Mouse (Mus musculus): ENCODE results near the gene 4931428F04Rik. TPM values are rescaled to one million over a fixed set of nuclear protein-coding genes. Genes with fewer than 3 reads are reported as not detected.

4931428F04Rik gene
- total RNA-seq (2021), result under 1 TPM; 0.53 to 0.74 TPM
- long read RNA-seq, experiment 1, result 0 reads
- long read RNA-seq, experiment 2, partial matches to known transcripts, result 0 of 1 reads
- long read RNA-seq, experiment 2, other reads (novel, unspliced or antisense), result 1 of 1 reads

DNA sequence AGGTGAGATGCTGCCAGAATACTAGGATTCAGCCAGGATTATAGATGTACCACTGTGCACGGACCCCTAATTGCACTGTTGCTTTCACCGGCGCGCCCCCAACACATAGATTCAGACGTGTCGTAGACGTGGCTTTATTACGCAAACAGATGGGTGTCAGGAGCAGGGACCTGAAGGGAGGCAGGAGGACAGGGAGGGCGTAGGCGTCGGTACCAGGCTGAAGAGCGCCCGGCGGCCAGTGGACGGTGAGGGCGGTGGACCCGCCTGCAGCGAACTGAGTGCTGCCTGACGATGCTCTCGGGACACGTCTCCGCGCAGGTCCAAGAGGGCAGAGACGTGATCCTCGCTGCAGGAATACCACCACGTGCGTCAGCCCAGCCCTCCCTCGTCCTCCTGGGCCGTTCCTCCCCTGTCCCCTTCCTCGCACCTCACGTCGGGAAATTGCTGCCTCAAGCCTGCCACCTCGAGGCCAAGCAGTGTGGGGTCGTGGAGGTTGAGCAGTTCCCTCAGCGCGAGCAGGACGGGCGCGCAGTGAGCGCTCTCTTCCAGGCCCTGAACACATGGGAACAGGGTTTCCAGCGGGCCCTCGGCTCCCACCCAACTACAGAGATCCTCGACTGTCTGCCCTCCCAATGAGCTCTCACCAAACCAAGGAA, at the start of gene 4931428F04Rik:
Gene 4931428F04Rik, minus strand, starts transcription at position 60 of the 656 bp plus-strand sequence.
- no peak for DNase-seq (ENCODE audit: low spot score)

DNA sequence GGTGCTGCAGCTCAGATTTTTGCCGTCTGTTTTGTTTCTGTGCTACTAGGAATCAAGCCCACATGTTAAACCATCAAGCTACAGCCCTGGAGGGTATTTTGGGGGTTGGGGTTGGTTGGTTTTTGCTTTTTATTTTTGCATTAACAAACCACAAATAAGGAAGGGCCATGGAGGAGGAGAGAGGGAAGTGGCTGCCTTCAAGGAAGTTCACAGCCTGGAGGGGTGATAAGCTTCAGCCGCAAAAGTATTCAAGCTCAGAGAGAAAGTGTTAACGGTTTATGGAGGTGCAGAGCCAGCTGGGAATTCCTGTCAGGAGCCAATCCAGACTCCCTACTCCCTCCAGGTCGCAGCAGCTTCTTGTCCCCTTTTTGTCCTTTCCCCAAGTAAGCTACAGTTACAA, 49.3 kb upstream of the 4931428F04Rik start:
- no peak for DNase-seq (ENCODE audit: low spot score)

DNA sequence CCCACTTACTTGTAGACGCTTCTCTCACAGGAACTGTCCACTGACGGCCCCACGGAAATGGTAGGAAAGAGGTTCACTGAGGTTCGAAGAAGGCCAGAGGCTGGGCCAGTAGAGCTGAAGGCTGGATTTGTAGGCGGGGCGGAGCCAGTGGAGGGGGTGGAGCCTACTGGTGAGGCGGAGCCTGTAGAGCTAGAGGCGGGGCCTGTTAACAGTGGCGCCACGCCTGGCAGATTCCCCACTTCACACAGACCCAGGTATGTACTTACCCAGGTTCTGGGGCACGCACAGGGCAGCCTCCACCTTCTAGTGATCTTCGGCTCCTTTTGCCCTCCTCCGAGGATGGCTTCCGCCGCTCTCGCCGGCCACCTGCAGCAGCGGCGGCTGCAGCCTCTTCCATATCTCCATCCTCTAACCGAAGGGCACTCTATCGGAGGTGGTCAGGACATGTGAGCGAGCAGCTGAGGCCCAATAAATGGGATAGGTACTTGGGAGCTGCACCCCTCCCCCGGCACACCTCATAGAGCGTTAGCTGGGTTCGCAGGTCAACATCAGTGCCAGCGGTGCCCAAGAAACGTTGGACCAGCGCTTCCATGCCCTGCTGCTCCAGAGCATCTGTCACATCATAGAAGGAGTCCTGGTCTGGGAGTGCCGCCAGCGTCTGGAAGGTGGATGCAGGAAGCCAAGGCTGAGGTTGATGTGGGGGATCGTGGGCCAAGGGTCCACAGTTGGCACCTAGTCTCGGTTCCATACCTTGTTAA, 46.9 kb upstream of the 4931428F04Rik start:
- DNase-seq (ENCODE audit: low spot score), result no peak

DNA sequence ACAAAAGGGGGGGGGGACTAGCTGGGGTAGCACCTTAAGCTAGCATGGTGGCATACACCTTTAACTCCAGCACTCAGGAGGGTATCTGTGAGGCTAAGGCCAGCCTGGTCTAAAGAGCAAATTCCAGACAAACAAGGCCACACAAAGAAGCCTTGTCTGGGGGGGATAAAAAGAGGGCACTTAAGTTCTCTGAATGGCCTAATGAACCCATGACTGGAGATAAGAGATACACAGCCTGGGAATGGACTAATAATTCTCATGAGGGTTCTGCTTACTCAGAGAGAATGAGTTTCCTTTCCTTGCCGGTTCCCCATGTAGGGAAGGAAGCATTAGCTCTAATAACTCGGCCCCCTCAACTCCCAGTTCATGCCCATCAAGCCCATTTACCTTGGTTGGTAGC, 42.9 kb upstream of the 4931428F04Rik start:
- DNase-seq (ENCODE audit: low spot score), result no peak

DNA sequence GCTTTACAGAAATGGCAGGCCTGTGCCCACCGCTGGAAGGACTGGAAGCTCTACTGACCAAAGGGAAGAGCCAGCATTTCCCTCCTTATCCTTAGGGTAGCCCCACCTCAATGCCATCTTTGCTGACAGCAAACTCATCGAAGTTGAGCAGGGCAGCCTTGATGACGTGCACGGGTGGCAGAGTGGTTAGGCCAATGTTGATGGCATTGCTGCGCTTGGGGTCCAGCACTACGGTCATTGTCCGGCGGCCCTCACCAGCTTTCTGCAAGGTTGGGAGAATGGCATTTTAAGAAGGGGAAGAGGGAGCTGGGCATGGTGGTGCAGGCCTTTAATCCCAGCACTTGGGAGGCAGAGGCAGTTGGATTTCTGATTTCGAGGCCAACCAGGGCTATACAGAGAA, 42.3 kb upstream of the 4931428F04Rik start:
- no peak for DNase-seq (ENCODE audit: low spot score)

DNA sequence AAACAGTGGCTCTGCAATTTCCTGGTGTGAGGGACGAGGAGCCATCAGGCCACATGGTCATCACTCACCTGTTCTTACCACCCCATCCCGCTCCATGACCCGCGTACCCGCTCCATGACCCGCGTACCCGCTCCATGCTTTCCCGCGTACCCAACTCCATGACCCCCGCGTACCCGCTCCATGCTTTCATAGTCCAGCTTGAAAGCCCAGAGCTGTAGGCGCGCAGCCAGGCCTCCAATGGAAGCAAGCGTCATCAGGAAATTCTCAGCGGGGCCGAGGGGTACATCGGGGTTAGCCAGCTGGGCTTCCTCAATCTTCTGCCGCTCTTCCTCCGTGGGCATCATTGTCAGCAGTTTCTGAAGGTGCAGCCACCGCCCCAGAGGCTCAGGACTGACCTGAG, 41.8 kb upstream of the 4931428F04Rik start:
- DNase-seq (ENCODE audit: low spot score), result no peak

DNA sequence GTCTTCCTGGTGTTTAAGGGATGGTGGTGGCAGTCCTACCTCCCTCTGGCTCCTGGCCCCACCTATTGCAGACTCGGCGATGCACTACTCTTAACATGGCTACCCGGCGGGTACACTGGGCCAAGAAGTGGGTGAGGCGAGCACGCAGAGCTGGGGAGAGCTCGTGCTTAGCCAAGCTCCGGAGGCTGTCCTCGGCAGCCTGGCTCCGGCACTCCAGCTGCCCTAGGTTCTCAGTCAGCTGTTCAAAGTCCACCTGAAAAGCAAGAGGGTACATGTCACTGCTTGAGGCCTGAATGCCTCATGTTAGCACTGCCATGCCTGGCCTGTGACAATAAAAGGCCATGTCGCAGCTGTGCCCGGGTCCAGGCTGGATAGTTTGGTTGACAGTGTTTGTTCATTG, 40.7 kb upstream of the 4931428F04Rik start:
- DNase-seq (ENCODE audit: low spot score), result no peak

DNA sequence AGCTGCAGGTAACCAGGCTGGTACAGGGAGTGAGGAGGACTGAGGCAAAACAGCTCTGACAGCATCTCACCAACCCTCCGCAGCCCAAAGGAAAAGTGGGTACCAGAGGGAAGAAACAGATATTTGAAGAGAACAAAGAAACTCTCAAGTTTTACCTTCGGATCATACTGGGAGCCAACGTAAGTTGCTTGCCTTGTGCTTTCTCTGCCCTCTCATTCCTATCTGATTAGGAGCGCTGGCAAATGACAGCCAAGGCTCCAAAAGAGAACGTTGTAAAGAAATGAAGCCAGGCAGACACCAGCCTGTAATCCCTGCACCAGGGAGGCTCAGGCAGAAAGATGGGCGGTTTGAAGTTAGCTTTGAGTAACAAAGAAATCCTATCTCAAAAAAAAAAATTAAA, 37.3 kb upstream of the 4931428F04Rik start:
- DNase-seq (ENCODE audit: low spot score), result no peak

DNA sequence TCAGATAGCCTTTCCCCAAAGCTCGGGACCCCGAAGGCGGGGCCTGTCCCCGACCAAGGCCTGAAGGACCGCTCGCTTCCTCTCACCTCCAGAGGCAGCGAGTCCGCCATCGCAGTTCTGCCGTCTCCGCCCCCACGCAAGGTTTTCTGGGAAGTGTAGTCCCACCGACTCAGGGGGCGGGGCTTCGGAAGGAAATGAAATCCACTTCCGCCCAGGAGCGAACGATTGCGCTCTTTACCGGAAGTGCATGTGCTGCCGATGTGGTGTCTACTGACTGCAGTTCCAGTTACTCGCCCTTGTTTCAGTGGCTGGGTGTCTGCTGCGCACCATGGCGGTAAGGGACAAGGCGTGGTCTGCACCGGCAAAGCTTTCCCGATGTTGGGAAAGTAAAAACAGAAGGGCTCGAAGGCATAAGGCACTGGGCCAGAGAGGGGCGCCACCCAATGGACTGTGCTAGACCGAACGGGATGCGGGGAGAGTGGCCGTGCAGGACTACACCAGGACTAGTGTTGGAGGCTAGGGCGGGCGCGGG, 36.5 kb upstream of the 4931428F04Rik start, which contains the start of the genes Lrrc29 and Tmem208:
Gene Lrrc29, minus strand, starts transcription at position 138 of the 532 bp plus-strand sequence.
Gene Tmem208, plus strand, starts transcription at position 214 of the 532 bp plus-strand sequence.
- DNase-seq (ENCODE audit: low spot score), result peak; percentile 98

DNA sequence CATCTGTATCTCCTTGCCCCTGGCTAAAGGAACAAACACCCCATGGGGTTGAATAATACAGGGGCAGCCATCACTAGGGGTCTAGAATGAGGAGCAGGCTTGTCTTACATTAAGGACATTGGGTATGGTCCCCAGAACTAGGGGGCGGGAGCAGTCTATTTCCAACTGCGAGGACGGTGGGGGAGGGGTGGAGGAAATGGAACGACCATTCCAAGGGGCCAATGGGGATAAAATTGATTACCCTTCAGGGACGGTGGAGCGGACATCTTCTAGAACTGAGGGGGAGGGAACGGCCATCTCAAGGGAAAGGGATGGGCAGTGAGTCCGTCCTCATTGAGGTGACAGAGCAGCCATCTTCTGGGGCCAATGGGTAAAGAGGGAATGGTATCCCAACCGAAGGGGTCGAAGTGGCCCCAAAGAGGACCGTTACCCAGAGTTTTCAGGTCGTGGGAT, 36.0 kb upstream of the 4931428F04Rik start:
- DNase-seq (ENCODE audit: low spot score), result no peak

DNA sequence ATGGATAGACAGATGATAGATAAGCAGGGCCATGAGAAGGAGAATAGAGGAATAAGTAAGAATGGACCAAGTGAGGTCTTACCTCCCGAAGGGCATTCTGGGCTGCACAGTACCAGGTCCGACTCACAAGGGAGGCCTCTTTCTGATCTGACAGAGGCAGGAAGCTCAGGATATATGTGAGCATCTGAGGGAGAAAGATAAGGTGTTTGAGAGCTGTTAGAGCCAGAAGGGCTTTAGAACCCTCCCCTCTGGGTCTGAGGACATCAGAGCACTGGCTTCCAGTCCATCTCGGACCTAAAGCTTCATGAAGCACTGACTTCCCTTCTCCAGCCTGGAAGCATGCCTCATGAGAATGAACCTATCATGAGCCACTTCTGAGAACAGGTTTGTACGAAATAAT, 33.5 kb upstream of the 4931428F04Rik start:
- DNase-seq (ENCODE audit: low spot score), result no peak

DNA sequence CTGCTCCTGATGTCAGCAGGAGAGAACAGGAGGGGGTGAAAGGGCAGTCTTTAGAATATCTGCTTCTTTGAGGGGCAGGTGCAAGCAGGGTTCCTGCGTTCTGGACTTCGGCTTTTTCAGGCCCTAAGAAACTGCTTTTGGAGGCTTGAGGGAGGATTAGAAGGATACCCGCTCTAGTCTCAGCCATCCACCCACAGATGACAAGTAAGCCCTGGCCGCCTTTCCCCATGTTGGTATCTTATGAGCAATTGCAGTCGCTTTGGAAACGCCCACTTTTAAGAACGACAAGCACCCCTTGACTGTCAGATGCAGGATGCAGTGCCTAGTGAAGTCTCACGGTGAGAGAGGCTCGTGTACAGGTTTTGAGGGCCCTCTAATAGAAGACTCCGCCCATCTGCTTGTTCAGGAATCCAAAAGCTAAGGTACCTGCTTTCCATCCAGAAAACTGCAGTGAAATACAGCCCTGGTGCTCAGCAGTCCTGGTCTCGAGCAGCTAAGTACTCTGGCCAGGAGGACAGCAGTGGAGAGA, 29.1 kb upstream of the 4931428F04Rik start:
- no peak for DNase-seq (ENCODE audit: low spot score)

DNA sequence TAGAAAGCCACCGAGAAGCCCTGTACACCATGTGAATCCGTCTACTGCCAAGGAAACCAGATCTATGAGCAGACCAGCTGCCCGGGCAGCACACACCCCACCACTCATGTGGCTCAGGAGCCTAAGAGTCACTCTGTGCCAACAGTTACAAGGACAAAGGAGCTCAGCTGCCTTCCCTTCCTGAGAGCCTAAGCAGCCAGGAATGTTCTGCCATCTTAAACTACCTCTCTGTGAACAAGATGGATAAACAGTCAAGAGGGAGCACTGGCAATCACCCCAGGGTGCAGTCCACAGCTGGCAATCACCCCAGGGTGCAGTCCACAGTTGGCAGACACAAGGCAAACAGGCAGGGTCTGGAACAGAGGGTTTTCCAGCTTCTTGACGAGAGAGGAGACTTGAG, 28.3 kb upstream of the 4931428F04Rik start:
- DNase-seq (ENCODE audit: low spot score), result peak; percentile 57

DNA sequence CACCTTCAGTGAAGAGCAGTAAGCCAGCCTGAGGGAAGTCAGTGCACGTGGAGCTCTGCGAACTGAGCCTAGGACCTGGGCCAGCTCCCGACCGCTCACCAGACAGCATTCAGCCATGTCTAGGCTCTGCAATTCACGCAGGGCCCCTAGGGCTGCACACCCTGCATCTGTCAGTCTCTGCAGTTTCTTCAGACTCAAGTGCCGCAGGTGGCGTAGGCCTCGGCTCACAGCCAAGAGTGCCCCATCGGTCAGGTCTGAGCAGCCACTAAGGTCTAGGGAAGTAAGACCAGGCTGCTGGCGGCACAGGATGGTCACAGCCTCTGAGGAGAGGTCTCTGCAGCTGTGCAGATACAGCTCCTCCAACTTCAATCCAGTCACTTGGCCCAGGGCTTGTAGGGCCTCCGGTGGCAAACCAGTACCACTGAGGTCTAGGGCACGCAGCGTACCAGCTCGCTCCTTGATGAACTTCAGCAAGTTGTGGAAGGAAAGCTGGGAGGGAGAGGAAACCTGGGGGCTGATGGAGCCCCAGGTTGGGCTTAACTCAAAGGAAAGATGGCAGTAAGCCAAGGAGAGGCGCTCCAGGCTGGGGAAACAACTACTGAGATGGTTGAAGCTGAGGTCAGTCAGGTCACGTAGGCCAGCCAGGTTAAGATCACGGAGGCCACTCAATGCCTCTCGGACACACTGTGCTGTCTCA, 25.6 kb upstream of the 4931428F04Rik start:
- DNase-seq (ENCODE audit: low spot score), result no peak

DNA sequence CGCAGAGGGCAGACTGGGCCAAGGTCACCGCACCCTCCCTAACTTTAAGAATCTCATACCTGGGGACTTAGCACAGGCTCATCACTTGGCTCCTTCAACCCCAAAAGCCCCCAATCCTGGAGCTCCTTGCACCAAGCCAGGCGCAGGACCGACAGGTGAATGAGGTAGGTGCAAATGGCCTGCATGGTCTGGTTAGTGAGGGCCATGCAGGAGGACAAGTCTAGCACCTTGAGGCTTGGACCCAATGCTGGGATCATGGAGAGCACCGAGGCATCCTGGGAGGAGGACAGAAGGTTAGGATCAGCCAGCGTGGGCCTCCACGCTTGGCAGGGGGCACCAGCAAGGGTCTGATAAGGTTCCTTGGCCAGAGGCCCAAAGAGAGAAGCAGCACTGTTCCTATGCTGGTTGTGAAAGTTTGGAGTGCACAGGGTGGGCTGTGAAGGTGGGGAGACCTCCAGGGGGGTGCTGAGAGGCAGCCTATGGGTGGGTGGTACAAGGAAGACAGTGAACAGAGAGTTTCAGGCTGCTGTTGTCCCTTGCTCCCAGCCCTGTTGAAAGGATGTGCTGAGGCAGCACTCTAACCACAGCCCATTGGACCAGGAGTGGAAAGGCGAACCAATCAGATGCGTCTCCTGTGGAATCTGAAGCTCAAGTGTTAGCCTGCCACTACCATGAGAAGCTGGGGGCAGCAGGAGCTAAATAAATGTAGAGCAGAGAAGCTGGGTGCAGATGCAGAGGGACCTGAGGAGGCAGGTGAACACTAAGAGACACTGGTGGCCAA, 24.1 kb upstream of the 4931428F04Rik start:
- DNase-seq (ENCODE audit: low spot score), result no peak

DNA sequence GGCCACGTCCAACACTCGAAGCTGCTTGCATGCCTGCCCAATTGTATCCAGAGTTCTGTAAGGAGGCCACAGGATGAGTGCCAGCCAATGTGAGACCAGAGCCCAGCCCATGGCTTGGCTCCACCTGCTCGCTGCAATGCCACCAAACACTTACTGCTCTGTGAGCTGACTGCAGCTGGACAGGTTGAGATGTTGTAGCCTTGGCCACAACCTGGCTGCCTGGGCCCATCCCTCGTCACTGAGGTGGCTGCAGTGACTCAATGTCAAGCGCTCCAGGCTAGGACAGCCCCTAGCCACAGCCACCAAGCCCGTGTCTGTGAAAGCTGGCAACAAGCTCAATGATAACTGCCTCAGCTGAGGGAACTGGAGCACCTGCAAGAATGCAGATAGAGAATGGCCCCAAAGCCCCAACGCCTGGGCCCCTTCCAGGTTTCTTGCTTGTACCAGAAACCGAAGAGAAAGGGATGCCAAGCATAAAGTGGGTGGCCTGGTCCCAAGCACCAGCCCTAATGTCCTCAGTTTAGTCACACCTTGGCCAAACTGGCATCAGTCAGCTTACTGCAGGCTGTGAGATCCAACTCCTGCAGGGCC, 23.3 kb upstream of the 4931428F04Rik start:
- no peak for DNase-seq (ENCODE audit: low spot score)

DNA sequence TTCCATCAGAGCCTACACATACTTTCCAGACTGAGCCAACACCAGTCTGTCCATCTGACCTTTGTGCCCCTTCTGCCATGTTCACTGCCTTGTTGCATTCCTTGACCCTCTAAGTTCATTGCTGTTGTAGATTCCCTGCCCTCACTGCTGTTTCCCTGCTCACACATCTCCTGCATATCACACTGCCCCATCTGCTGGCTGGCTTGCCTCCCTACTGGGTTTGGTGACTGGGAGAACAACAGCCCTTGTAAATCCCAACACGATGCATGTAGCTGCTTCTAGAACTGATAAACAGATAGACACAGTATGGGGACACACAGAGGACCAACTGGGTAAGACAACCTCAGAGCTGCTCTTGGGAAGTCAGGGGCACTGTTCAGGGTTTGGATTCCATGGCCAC, 22.1 kb upstream of the 4931428F04Rik start:
- no peak for DNase-seq (ENCODE audit: low spot score)

DNA sequence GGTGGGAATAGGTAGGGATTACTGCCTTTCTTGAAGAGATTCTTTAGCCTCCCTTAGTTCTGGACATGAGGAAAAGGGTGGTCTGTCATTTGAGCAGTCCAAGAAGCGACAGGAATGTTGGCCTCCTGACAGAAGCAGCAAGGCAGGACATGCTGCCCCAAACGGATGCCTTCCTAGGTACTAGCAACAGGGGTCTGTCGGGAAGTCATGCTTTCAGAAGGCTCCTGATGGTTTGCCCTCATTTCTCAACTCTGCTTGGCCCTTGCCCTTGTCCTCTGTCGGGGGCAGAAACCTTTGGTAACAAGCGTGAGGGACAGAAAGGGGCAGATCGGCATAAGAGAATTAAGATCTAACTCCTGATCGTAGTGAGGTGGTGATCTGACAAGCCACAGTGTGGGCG, 20.5 kb upstream of the 4931428F04Rik start:
- no peak for DNase-seq (ENCODE audit: low spot score)

DNA sequence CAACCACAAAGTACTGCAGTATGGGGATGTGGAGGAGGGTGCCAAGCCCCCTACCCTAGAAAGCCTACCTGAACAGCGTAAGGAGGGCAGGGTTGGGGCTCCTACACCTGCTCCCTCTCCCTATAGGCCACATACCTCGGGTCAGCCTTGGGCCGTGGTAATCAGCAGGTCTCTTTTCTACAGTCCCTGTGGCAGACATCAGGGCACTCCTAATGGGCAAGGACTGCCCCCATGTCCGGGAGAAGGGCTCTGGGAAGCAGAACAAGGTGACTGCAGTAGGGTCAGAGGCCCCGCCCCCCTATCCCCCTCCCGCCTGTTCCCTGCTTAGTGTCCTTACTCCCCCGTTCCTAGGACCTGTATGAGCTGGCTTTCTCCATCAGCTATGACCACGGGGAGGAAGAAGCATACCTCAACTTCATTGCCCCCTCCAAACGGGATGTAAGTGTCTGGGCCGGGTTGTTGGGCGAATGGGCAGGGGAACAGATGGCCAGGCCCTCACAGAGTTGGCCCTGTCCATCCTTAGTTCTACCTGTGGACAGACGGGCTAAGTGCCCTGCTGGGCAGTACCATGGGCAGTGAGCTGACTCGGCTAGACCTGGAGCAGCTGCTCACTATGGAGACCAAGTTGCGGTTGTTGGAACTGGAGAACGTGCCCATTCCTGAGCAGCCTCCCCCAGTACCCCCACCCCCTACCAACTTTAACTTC, 19.6 kb upstream of the 4931428F04Rik start:
- DNase-seq (ENCODE audit: low spot score), result no peak

DNA sequence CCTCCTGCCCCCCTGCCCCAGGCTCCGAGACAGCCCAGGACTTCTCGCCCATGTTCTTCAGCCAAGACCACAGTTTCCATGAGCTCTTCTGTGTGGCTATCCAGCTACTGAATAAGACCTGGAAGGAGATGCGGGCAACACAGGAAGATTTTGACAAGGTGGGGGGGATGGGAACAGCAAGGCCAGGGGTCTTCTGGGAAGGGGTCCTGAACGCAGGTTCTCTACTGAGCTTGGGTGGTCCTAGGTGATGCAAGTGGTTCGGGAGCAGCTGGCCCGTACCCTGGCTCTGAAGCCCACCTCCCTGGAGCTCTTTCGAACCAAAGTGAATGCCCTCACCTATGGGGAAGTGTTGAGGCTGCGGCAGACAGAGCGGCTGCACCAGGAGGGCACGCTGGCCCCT, 18.8 kb upstream of the 4931428F04Rik start:
- no peak for DNase-seq (ENCODE audit: low spot score)
